Mouse (Mus musculus): Measurements from ENCODE around the gene 1700029H14Rik.

DNA sequence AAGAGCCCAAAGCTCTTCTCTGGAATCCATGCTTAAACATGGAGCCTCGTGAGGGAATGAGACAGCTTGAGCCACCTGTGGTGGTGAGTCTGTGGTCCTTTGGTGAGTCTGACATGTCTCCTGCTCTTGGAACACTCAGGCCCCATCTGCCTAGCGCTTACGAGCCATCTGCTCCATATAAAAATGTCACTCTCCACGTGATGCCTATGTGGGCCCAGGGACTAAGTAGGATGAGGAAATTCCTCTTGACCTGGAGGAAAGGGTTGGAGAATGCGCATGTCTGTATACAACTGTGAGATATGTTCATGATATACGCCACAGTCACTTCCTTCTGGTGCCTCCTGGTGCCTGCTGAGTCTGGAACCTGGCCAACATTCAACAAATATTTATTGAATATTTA, 49.6 kb downstream of the 1700029H14Rik start:
- TF ChIP-seq POLR2AphosphoS2 (IDR thresholded peaks at IDR 0.05; ENCODE audit: insufficient read length, low read depth) (no peak), USF1 (IDR thresholded peaks at IDR 0.05; ENCODE audit: low read depth) (no peak), TCF3 (IDR thresholded peaks at IDR 0.05; ENCODE audit: insufficient read length, low read depth) (no peak), E2F4 (IDR thresholded peaks at IDR 0.05; ENCODE audit: insufficient read depth) (no peak), POLR2A (IDR thresholded peaks at IDR 0.05; ENCODE audit: insufficient read length, low read depth) (no peak), MAX (IDR thresholded peaks at IDR 0.05; ENCODE audit: low read depth) (no peak), CEBPB (IDR thresholded peaks at IDR 0.05; ENCODE audit: insufficient read depth, poor library complexity, severe bottlenecking) (no peak), REST (IDR thresholded peaks at IDR 0.05; ENCODE audit: insufficient read depth, insufficient read length) (no peak), MYOG (IDR thresholded peaks at IDR 0.05; ENCODE audit: control insufficient read depth in 1 of 3, insufficient read depth in 1 of 3, insufficient read length in 2 of 3, low read depth in 2 of 3) (no peak), SRF (IDR thresholded peaks at IDR 0.05; ENCODE audit: control insufficient read depth, insufficient read length, low read depth) (no peak)
